Mouse (Mus musculus): ENCODE results near the gene Ntf5. TPM values are rescaled to one million over a fixed set of nuclear protein-coding genes. Genes with fewer than 3 reads are reported as not detected.
"Not testable (repeated sequence)": the region's sequence is repeated elsewhere in the genome, so short reads cannot be mapped to it uniquely, and the experiment has no call there.

Gene Ntf5
- polyA plus RNA-seq, 1 experiment from 2014 or later: 1.2 TPM

DNA sequence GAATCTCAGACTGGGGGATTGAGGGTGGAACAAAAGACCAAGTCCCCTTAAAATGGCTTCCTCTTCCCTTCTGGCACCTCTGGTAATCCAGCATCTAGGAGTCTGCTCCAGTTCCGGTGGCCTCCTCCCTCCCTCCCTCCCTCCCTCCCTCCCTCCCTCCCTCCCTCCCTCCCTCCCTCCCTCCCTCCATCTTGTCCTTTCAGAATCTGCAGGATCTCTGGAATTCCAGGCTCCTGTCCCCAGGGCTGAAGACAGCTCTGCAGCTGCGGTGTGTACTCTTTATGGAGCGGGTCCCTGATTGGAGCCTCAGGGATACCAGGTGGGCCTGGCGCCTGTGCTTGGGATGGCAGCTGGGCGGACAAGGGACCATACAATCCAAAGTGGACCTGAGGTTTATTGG is 47.8 kb downstream of the Ntf5 start:
- DNase-seq (ENCODE audit: low spot score) (no peak), ATAC-seq (ENCODE audit: low FRiP score) (no peak)
- Histone ChIP-seq H3K9ac (ENCODE audit: low read depth, low read length) (no peak overlapping the region; the same call in 1 of the 2 replicates), H3K4me2 (replicated peaks; ENCODE audit: low read depth, low read length) (no peak overlapping the region), H3K4me3 (ENCODE audit: low read depth, low read length) (no peak overlapping the region), H3K36me3 (ENCODE audit: control insufficient read depth, insufficient read depth, low read length) (peaks cover 11% of the 10 kb centered on the region; the same call in 1 of the 2 replicates), H3K27me3 (ENCODE audit: control insufficient read depth, insufficient read depth, low read length) (no peaks in the 10 kb centered on the region), H3K4me1 (replicated peaks; ENCODE audit: control insufficient read depth, insufficient read depth, low read length) (peaks cover 19% of the 10 kb centered on the region), H3K27ac (ENCODE audit: low read depth, low read length) (peak overlapping the region; percentile 84), H3K9me3 (ENCODE audit: control insufficient read depth, low read length) (no peaks in the 10 kb centered on the region)
- WGBS: 64% methylated on average over 5 of the region's 5 CpGs

DNA sequence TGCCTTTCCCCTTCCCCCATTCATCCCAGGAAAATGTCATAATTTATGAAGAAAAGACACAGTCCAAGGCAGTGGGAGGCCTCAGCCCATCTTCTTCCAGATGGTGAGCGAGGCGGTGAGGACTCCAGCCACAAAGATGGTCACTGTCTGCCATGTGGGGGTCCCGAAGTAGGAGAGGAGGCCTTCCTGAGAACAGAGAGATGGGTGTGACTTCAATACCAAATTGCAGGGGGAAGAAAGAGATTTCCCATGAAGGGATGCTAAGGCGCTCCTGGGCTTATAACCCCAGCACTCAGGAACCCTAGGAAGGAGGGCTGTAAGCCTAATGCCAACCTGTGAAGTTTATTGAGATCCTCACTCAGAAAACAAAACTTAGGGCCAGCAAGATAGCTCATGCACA is 48.3 kb downstream of the Ntf5 start:
- Histone ChIP-seq H3K4me1 (replicated peaks; ENCODE audit: control insufficient read depth, insufficient read depth, low read length) (peaks cover 19% of the 10 kb centered on the region), H3K4me3 (ENCODE audit: low read depth, low read length) (no peak overlapping the region), H3K36me3 (ENCODE audit: control insufficient read depth, insufficient read depth, low read length) (peaks cover 11% of the 10 kb centered on the region; the same call in 1 of the 2 replicates), H3K27me3 (ENCODE audit: control insufficient read depth, insufficient read depth, low read length) (no peaks in the 10 kb centered on the region), H3K27ac (ENCODE audit: low read depth, low read length) (0 out of 2 replicates have a peak overlapping the region, but pooled peaks have one; percentile 84), H3K9me3 (ENCODE audit: control insufficient read depth, low read length) (no peaks in the 10 kb centered on the region), H3K9ac (ENCODE audit: low read depth, low read length) (no peak overlapping the region), H3K4me2 (replicated peaks; ENCODE audit: low read depth, low read length) (no peak overlapping the region)
- no peak for DNase-seq (ENCODE audit: low spot score)
- ATAC-seq (ENCODE audit: low FRiP score): no peak
- WGBS: 93% methylated on average over 4 of the region's 4 CpGs

DNA sequence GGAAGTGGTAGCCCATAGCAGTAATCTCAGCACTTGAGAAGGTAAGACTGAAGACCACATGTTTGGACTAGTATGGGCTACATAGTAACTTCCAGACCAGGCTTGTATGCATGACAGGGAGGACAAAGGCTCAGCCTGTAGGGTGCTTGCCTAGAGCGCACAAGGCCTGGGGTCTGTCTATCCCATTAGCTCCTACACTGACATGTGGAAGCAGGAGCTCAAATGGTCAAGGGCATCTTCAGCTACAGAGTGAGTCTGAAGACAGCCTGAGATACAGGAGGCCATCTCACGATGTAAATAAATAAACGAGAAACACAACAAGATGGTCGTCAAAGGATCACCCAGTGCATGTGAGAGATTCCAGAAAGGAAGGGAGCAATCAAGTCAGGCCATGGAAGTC is 48.8 kb downstream of the Ntf5 start:
- Histone ChIP-seq H3K9ac (ENCODE audit: low read depth, low read length) (no peak overlapping the region), H3K9me3 (ENCODE audit: control insufficient read depth, low read length) (no peaks in the 10 kb centered on the region), H3K4me3 (ENCODE audit: low read depth, low read length) (no peak overlapping the region), H3K4me1 (replicated peaks; ENCODE audit: control insufficient read depth, insufficient read depth, low read length) (peaks cover 14% of the 10 kb centered on the region), H3K4me2 (replicated peaks; ENCODE audit: low read depth, low read length) (no peak overlapping the region), H3K27me3 (ENCODE audit: control insufficient read depth, insufficient read depth, low read length) (no peaks in the 10 kb centered on the region), H3K36me3 (ENCODE audit: control insufficient read depth, insufficient read depth, low read length) (peaks cover 9% of the 10 kb centered on the region; the same call in 1 of the 2 replicates), H3K27ac (ENCODE audit: low read depth, low read length) (no peak overlapping the region)
- DNase-seq (ENCODE audit: low spot score) (no peak), ATAC-seq (ENCODE audit: low FRiP score) (no peak)
- 91% methylated on average over 4 of the region's 4 CpGs for WGBS

DNA sequence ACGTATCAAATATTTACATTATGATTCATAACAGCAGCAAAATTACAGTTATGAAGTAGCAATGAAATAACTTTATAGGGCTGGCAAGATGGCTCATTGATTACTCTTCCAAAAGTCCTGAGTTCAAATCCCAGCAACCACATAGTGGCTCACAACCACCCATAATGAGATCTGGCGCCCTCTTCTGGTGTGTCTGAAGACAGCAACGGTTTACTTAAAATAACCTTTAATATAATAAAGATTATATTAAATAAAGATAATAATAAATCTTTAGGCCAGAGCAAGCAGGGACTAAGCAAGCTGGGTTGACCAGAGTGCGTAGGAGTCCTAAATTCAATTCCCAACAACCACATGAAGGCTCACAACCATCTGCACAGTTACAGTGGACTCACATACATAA is 49.4 kb downstream of the Ntf5 start:
- peaks cover 11% of the 10 kb centered on the region for H3K4me1 ChIP-seq (replicated peaks; ENCODE audit: control insufficient read depth, insufficient read depth, low read length)
- not testable (repeated sequence) for H3K4me2 ChIP-seq (replicated peaks; ENCODE audit: low read depth, low read length); H3K9ac ChIP-seq (ENCODE audit: low read depth, low read length); H3K4me3 ChIP-seq (ENCODE audit: low read depth, low read length); H3K27me3 ChIP-seq (ENCODE audit: control insufficient read depth, insufficient read depth, low read length); H3K27ac ChIP-seq (ENCODE audit: low read depth, low read length); DNase-seq (ENCODE audit: low spot score); H3K36me3 ChIP-seq (ENCODE audit: control insufficient read depth, insufficient read depth, low read length); H3K9me3 ChIP-seq (ENCODE audit: control insufficient read depth, low read length); ATAC-seq (ENCODE audit: low FRiP score)
- 80% methylated on average over 4 of the region's 4 CpGs for WGBS

DNA sequence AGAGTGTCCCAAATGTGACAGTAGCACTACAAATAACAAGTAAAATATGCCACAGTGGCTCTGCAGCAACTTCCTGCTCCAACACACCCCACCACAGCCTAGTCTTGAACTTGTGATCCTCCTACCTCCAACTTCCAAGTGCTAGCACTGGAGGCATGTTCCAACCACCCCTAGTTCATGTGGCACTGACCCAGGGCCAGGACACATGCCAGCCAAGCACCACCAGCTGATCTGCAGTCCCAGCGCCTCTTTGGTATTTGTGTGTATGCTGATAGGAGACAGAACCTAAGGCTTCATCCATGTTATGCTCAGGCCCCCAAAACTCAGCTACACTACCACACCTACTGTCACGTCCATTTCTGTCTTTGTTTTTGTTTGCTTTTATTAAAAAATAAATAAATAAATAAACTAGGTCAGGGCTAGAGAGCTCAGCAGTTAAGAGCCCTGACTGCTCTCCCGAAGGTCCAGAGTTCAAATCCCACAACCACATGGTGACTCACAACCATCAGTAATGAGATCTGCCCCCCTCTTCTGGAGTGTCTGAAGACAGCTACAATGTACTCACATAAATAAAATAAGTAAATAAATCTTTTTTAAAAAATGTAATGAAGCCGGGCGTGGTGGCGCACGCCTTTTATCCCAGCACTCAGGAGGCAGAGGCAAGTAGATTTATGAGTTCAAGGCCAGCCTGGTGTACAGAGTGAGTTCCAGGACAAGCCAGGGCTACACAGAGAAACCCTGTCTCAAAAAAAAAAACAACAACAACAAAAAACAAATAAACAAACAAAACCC is 50.7 kb downstream of the Ntf5 start:
- no peak for DNase-seq (ENCODE audit: low spot score)
- H3K4me3 ChIP-seq (ENCODE audit: low read depth, low read length): no peak overlapping the region
- 96% methylated on average over 7 of the region's 7 CpGs for WGBS
- peaks cover 11% of the 10 kb centered on the region for H3K4me1 ChIP-seq (replicated peaks; ENCODE audit: control insufficient read depth, insufficient read depth, low read length)
- no peak for ATAC-seq (ENCODE audit: low FRiP score)
- H3K4me2 ChIP-seq (replicated peaks; ENCODE audit: low read depth, low read length): no peak overlapping the region
- no peaks in the 10 kb centered on the region for H3K9me3 ChIP-seq (ENCODE audit: control insufficient read depth, low read length)
- no peaks in the 10 kb centered on the region for H3K27me3 ChIP-seq (ENCODE audit: control insufficient read depth, insufficient read depth, low read length)
- peaks cover 9% of the 10 kb centered on the region; the same call in 1 of the 2 replicates for H3K36me3 ChIP-seq (ENCODE audit: control insufficient read depth, insufficient read depth, low read length)
- no peak overlapping the region for H3K27ac ChIP-seq (ENCODE audit: low read depth, low read length)
- H3K9ac ChIP-seq (ENCODE audit: low read depth, low read length): no peak overlapping the region

DNA sequence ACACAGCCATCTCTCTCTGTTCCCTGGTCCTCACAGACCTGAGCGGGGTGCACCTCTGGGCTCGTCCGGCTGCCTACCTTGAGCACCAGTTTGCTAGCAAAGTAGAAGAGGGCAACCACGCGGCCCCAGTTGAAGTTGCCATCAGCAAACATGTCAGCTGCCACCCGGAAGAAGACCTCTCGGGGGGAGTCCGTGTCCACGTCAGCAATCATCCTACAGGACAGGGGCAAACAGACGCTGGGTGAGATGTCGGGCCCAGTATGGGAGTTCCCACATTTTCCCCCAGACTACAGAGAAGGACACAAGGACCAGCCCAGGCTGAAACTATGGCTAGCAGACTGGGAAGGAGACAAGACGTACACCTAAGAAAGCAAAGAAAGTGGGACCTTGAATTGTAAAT is 51.6 kb downstream of the Ntf5 start:
- no peak overlapping the region for H3K4me2 ChIP-seq (replicated peaks; ENCODE audit: low read depth, low read length)
- H3K27me3 ChIP-seq (ENCODE audit: control insufficient read depth, insufficient read depth, low read length): no peaks in the 10 kb centered on the region
- peaks cover 9% of the 10 kb centered on the region; the same call in 1 of the 2 replicates for H3K36me3 ChIP-seq (ENCODE audit: control insufficient read depth, insufficient read depth, low read length)
- H3K9me3 ChIP-seq (ENCODE audit: control insufficient read depth, low read length): no peaks in the 10 kb centered on the region
- no peak overlapping the region for H3K9ac ChIP-seq (ENCODE audit: low read depth, low read length)
- WGBS: 94% methylated on average over 12 of the region's 12 CpGs
- ATAC-seq (ENCODE audit: low FRiP score) (no peak), DNase-seq (ENCODE audit: low spot score) (no peak)
- no peak overlapping the region for H3K27ac ChIP-seq (ENCODE audit: low read depth, low read length)
- H3K4me3 ChIP-seq (ENCODE audit: low read depth, low read length): no peak overlapping the region; the same call in 1 of the 2 replicates
- H3K4me1 ChIP-seq (replicated peaks; ENCODE audit: control insufficient read depth, insufficient read depth, low read length): peaks cover 11% of the 10 kb centered on the region

DNA sequence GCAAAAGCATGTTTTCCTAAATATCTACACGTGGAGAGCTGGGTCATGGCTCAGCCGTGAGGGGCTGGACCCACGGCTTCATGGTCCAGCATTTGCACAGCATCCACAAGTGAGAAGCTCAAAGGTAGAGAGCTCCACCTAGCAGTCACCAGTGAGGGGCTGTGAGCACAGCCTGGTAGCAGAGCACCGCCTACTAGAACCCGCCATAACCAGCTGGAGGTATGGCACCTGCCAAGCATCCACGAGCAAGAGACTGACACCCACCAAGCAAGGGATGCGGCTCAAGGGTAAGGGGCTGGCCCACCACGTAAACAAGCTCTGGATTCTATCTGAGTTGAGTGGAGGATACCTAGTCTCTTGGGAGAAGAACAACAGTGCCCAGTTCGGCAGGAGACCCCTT is 52.1 kb downstream of the Ntf5 start:
- ATAC-seq (ENCODE audit: low FRiP score) (no peak), DNase-seq (ENCODE audit: low spot score) (no peak)
- H3K4me3 ChIP-seq (ENCODE audit: low read depth, low read length): peak overlapping the region; percentile 84; the same call in 1 of the 2 replicates
- H3K27ac ChIP-seq (ENCODE audit: low read depth, low read length): no peak overlapping the region
- H3K4me2 ChIP-seq (replicated peaks; ENCODE audit: low read depth, low read length): peak overlapping the region; percentile 88
- 81% methylated on average over 9 of the region's 9 CpGs for WGBS
- H3K9ac ChIP-seq (ENCODE audit: low read depth, low read length): peak overlapping the region; percentile 91
- no peaks in the 10 kb centered on the region for H3K27me3 ChIP-seq (ENCODE audit: control insufficient read depth, insufficient read depth, low read length)
- peaks cover 7% of the 10 kb centered on the region for H3K4me1 ChIP-seq (replicated peaks; ENCODE audit: control insufficient read depth, insufficient read depth, low read length)
- H3K36me3 ChIP-seq (ENCODE audit: control insufficient read depth, insufficient read depth, low read length): peaks cover 9% of the 10 kb centered on the region; the same call in 1 of the 2 replicates
- no peaks in the 10 kb centered on the region for H3K9me3 ChIP-seq (ENCODE audit: control insufficient read depth, low read length)

DNA sequence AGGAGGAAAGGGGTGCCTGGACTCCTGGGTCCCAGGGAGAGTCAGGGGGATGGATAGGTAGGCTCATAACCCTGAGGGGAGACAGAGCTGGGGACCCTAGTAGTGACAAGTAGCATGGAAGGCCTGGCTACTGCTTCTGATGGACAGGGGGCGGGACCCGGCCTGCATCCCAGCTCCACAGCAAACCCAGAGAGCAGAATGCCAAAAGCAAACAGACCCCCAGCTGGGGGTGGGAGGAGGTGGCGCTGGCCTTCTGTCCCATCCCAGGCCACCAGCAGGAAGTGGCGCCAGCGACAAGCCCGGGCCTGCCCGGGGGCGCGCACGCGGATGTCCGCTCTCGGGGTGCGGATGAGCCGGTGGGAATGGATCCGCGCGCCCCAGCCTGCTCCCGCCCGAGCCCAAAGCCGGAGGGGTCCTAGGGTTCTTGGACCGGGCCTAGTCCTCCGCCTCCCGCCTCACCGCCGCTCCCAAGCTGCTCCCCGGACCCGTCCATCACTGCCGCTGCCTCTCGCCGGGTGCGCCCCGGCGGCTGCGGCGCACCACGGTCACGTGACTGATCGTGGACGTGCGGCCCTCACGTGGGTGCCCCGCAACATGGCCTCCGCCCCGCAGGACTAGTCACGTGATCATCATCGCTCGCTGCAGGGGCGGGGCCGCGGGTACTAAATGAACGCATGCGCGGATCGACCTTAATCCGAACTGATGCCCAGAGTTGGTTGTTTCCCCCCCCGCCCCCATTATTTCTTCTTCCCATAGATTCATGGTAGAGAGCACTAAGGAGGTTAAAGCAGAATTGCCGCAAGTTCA is 53.0 kb downstream of the Ntf5 start, which contains the start of gene Bax:
Gene Bax (minus strand): TSS at position 616 of the 807 bp plus-strand sequence.
- Histone ChIP-seq H3K27ac (ENCODE audit: low read depth, low read length) (peak within 1 kb of the TSS; percentile 65; the same call in 1 of the 2 replicates), H3K4me3 (ENCODE audit: low read depth, low read length) (peak within 1 kb of the TSS; percentile 84), H3K27me3 (ENCODE audit: control insufficient read depth, insufficient read depth, low read length) (no peaks in the 10 kb centered on the region), H3K36me3 (ENCODE audit: control insufficient read depth, insufficient read depth, low read length) (peaks cover 9% of the 10 kb centered on the region; the same call in 1 of the 2 replicates), H3K4me2 (replicated peaks; ENCODE audit: low read depth, low read length) (peak within 1 kb of the TSS; percentile 88), H3K9ac (ENCODE audit: low read depth, low read length) (peak within 1 kb of the TSS; percentile 91), H3K4me1 (replicated peaks; ENCODE audit: control insufficient read depth, insufficient read depth, low read length) (0 out of 2 replicates have a peak, but pooled peaks cover 4% of the 10 kb centered on the region), H3K9me3 (ENCODE audit: control insufficient read depth, low read length) (no peaks in the 10 kb centered on the region)
- WGBS: under 1% methylated on average over 45 of the region's 58 CpGs
- ATAC-seq (ENCODE audit: low FRiP score) (peak; percentile 85), DNase-seq (ENCODE audit: low spot score) (peak; percentile 99)
